Mouse (Mus musculus): ENCODE results near the gene Mplkip. TPM values are rescaled to one million over a fixed set of nuclear protein-coding genes. Genes with fewer than 3 reads are reported as not detected.

The Mplkip gene
- total RNA-seq, 2 experiments from 2014 or later = 18.4 to 19.0 TPM

Small RNAs within 50 kb of the gene (microRNA-seq; reads per million reads assigned to microRNA genes)
- not detected for gene Mir466i

Other genes starting within 250 kb of the Mplkip start
- 1 to 10 TPM; 1.0 to 1.3 TPM for gene Sugct, start 361 bp downstream of the Mplkip start, total RNA-seq (2021)
- 10 to 100 TPM; 51.2 to 56.1 TPM for gene Cdk13, start 109.9 kb downstream of the Mplkip start, total RNA-seq (2021)
- gene Rala, start 249.0 kb downstream of the Mplkip start, total RNA-seq (2021) = 100 to 1,000 TPM; 111 to 126 TPM